Mouse (Mus musculus): ENCODE results near the gene Olig1. TPM values are rescaled to one million over a fixed set of nuclear protein-coding genes. Genes with fewer than 3 reads are reported as not detected.

Gene Olig1
- polyA plus RNA-seq (2011; ENCODE audit: insufficient read depth, insufficient read length, low replicate concordance, missing spikeins) = not detected in 2 replicates

- H3K4me1 ChIP-seq (ENCODE audit: control insufficient read depth, insufficient read depth, low read length) = no peaks in the 10 kb centered on the region
- TF ChIP-seq POLR2A (IDR thresholded peaks at IDR 0.05; ENCODE audit: borderline replicate concordance, control insufficient read depth, low read depth, low read length) = no peak
- no peak for TF ChIP-seq CTCF (IDR thresholded peaks at IDR 0.05; ENCODE audit: control insufficient read depth, insufficient read depth, low read length)
- no peak within 1 kb of the TSS for H3K4me3 ChIP-seq (replicated peaks; ENCODE audit: control insufficient read depth, low read depth, low read length)
- 1% methylated on average over 64 of the region's 64 CpGs for WGBS
- no peak within 1 kb of the TSS; the same call in 1 of the 2 replicates for H3K27ac ChIP-seq (ENCODE audit: control insufficient read depth, insufficient read depth, low read depth, low read length, poor library complexity)
Observed at GRCm38 (mm10) chr16:91269468-91270211, at the start of gene Olig1. Olig1 (plus strand) TSS chr16:91269772.

GRCm38 (mm10) chr16:91222171-91222642 lies 47.4 kb upstream of the Olig1 start:
- TF ChIP-seq POLR2A (IDR thresholded peaks at IDR 0.05; ENCODE audit: borderline replicate concordance, control insufficient read depth, low read depth, low read length) = no peak
- TF ChIP-seq CTCF (IDR thresholded peaks at IDR 0.05; ENCODE audit: control insufficient read depth, insufficient read depth, low read length) = no peak
- WGBS = 2% methylated on average over 25 of the region's 25 CpGs
- Histone ChIP-seq H3K4me1 (ENCODE audit: control insufficient read depth, insufficient read depth, low read length) (no peaks in the 10 kb centered on the region), H3K4me3 (replicated peaks; ENCODE audit: control insufficient read depth, low read depth, low read length) (no peak overlapping the region), H3K27ac (ENCODE audit: control insufficient read depth, insufficient read depth, low read depth, low read length, poor library complexity) (no peak overlapping the region)

- H3K4me3 ChIP-seq (replicated peaks; ENCODE audit: control insufficient read depth, low read depth, low read length) = no peak overlapping the region
- TF ChIP-seq CTCF (IDR thresholded peaks at IDR 0.05; ENCODE audit: control insufficient read depth, insufficient read depth, low read length) (no peak), POLR2A (IDR thresholded peaks at IDR 0.05; ENCODE audit: borderline replicate concordance, control insufficient read depth, low read depth, low read length) (no peak)
- no peak overlapping the region for H3K27ac ChIP-seq (ENCODE audit: control insufficient read depth, insufficient read depth, low read depth, low read length, poor library complexity)
- 2% methylated on average over 27 of the region's 27 CpGs for WGBS
- H3K4me1 ChIP-seq (ENCODE audit: control insufficient read depth, insufficient read depth, low read length) = no peaks in the 10 kb centered on the region
Observed at GRCm38 (mm10) chr16:91222643-91223271, 46.8 kb upstream of the Olig1 start.

- Histone ChIP-seq H3K4me3 (replicated peaks; ENCODE audit: control insufficient read depth, low read depth, low read length) (no peak overlapping the region), H3K27ac (ENCODE audit: control insufficient read depth, insufficient read depth, low read depth, low read length, poor library complexity) (no peak overlapping the region), H3K4me1 (ENCODE audit: control insufficient read depth, insufficient read depth, low read length) (no peaks in the 10 kb centered on the region)
- 3% methylated on average over 35 of the region's 35 CpGs for WGBS
- TF ChIP-seq CTCF (IDR thresholded peaks at IDR 0.05; ENCODE audit: control insufficient read depth, insufficient read depth, low read length) (no peak), POLR2A (IDR thresholded peaks at IDR 0.05; ENCODE audit: borderline replicate concordance, control insufficient read depth, low read depth, low read length) (no peak)
Observed at GRCm38 (mm10) chr16:91223327-91224067, 46.1 kb upstream of the Olig1 start.

- H3K4me3 ChIP-seq (replicated peaks; ENCODE audit: control insufficient read depth, low read depth, low read length) = no peak overlapping the region
- H3K27ac ChIP-seq (ENCODE audit: control insufficient read depth, insufficient read depth, low read depth, low read length, poor library complexity) = no peak overlapping the region
- H3K4me1 ChIP-seq (ENCODE audit: control insufficient read depth, insufficient read depth, low read length) = no peaks in the 10 kb centered on the region
- TF ChIP-seq POLR2A (IDR thresholded peaks at IDR 0.05; ENCODE audit: borderline replicate concordance, control insufficient read depth, low read depth, low read length) (no peak), CTCF (IDR thresholded peaks at IDR 0.05; ENCODE audit: control insufficient read depth, insufficient read depth, low read length) (no peak)
- 7% methylated on average over 10 of the region's 10 CpGs for whole genome bisulfite sequencing
Observed at GRCm38 (mm10) chr16:91224068-91224402, 45.5 kb upstream of the Olig1 start.

GRCm38 (mm10) chr16:91224481-91225232 lies 44.9 kb upstream of the Olig1 start:
- no peak overlapping the region for H3K4me3 ChIP-seq (replicated peaks; ENCODE audit: control insufficient read depth, low read depth, low read length)
- H3K27ac ChIP-seq (ENCODE audit: control insufficient read depth, insufficient read depth, low read depth, low read length, poor library complexity) = no peak overlapping the region
- H3K4me1 ChIP-seq (ENCODE audit: control insufficient read depth, insufficient read depth, low read length) = no peaks in the 10 kb centered on the region
- WGBS = 3% methylated on average over 26 of the region's 26 CpGs
- no peak for TF ChIP-seq POLR2A (IDR thresholded peaks at IDR 0.05; ENCODE audit: borderline replicate concordance, control insufficient read depth, low read depth, low read length)

- no peaks in the 10 kb centered on the region for H3K4me1 ChIP-seq (ENCODE audit: control insufficient read depth, insufficient read depth, low read length)
- 3% methylated on average over 53 of the region's 53 CpGs for WGBS
- no peak within 1 kb of the TSS for H3K27ac ChIP-seq (ENCODE audit: control insufficient read depth, insufficient read depth, low read depth, low read length, poor library complexity)
- H3K4me3 ChIP-seq (replicated peaks; ENCODE audit: control insufficient read depth, low read depth, low read length) = no peak within 1 kb of the TSS
- TF ChIP-seq POLR2A (IDR thresholded peaks at IDR 0.05; ENCODE audit: borderline replicate concordance, control insufficient read depth, low read depth, low read length) (no peak), CTCF (IDR thresholded peaks at IDR 0.05; ENCODE audit: control insufficient read depth, insufficient read depth, low read length) (no peak)
Observed at GRCm38 (mm10) chr16:91225233-91226037, 44.1 kb upstream of the Olig1 start, which contains the start of gene Olig2. Olig2 (plus strand) TSS chr16:91225457.
